Mouse (Mus musculus) gastrocnemius, adult 2 months (tissue): ENCODE measurements around the gene Dhrs2. TPM values are rescaled to one million over a fixed set of nuclear protein-coding genes. Genes with fewer than 3 reads are reported as not detected.
A peak's percentile ranks its signal among the peaks of the same experiment; 100 is the strongest.

ENCODE experiments used
- DNase-seq: peaks from one replicate; pipeline ENCODE4 v3.0.0; 2022
- H3K27ac ChIP-seq: fragments of 200-600 bp; 2 replicates; pipeline ENCODE4 v1.8.1; 2022; ENCODE audit warnings: mild to moderate bottlenecking
- H3K4me3 ChIP-seq: fragments of 200-600 bp; 2 replicates; pipeline ENCODE4 v1.8.1; 2022; ENCODE audit warnings: mild to moderate bottlenecking, moderate library complexity
- CTCF ChIP-seq: fragments of 200-600 bp; IDR thresholded peaks from 2 replicates; pipeline ENCODE4 v1.8.1; 2022; ENCODE audit warnings: antibody characterized with exemption, mild to moderate bottlenecking, moderate library complexity
- intact Hi-C: fragments of 180-260 bp; cut with DNase I; formaldehyde crosslinking; loops from one replicate; pipeline ENCODE4 v1.15.1; 2025
- long read RNA-seq, 2 experiments: library from polyadenylated mRNA; stranded (forward); transcript quantifications; one replicate each; pipeline ENCODE4 v2.0.0; 2021
- total RNA-seq, 2 experiments: library from RNA; stranded (reverse); gene quantifications; 2 replicates each; pipeline ENCODE4 v1.2.3; 2021

Gene Dhrs2
- total RNA-seq: not detected
- long read RNA-seq, experiment 1: 0 reads
- long read RNA-seq, experiment 2: 0 reads

DNA sequence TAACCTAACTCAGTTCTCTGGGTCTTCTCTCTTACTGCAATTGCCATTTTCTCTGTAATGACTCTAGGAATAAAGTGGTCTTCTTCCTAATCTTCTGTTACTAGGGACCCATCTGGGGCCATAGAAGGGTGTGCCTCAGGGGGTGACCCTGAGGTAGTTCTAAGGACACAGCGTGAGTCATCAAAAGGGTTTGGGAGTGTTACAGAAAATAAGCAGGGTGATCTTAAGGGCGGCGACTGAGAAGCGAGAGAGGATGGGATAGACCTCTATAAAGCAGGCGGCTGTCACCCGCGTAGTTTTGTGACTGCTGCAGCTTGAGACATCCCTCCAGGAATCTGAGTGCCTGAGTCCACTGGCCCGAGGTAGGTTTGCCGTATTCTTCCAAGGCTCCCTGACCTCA, at the start of gene Dhrs2:
TSS of gene Dhrs2 (plus strand) at position 301 of the 400 bp plus-strand sequence.
- intact Hi-C loops: no loop called here
- TF ChIP-seq CTCF: no peak
- no peak within 1 kb of the TSS for H3K27ac ChIP-seq
- DNase-seq: no peak
- no peak within 1 kb of the TSS for H3K4me3 ChIP-seq

DNA sequence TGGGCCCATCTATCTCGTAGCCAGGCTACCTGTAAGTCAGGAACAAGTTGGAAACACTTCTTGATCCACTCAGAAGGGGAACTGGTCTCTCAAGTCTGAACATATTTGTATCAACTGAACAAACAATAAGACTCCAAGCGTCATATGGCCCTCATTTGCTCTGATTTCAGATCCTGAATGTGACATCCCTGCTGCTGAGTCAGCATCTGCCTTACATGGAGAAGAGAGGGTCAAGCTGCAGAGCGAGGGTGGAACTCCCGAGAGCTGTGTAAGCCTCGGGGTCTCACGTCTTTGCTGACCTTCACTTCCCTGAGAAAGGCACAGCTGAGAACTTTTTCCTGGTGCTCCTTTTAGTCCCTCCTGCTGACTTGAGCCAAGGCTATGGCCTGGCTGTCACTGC, 47.6 kb upstream of the Dhrs2 start:
- H3K27ac ChIP-seq: no peak overlapping the region
- no peak for DNase-seq
- H3K4me3 ChIP-seq: no peak overlapping the region
- no peak for TF ChIP-seq CTCF
- intact Hi-C loops: no loop called here

DNA sequence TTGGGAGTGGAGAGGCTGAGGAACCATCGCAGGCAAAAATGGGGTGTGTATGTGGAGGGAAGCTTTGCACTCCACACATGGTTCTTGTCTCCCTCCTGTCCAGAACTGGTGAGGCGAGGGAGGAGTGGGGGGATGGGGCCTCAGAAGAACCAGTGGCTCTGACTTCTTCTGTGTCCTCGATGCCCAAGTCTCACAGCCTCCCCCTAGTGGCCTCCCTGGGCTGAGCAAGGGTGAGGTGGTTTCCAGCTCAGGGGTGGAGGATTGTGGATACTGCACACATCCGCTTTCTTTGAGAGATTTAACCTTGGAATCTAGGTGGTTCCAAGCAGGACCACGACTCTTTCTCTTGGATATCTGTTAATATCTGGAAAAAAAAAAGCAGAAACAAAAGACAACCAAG, 44.5 kb upstream of the Dhrs2 start:
- Histone ChIP-seq H3K4me3 (no peak overlapping the region), H3K27ac (no peak overlapping the region)
- intact Hi-C loops: no loop called here
- DNase-seq: peak; percentile 64
- peak; percentile 70 for TF ChIP-seq CTCF

DNA sequence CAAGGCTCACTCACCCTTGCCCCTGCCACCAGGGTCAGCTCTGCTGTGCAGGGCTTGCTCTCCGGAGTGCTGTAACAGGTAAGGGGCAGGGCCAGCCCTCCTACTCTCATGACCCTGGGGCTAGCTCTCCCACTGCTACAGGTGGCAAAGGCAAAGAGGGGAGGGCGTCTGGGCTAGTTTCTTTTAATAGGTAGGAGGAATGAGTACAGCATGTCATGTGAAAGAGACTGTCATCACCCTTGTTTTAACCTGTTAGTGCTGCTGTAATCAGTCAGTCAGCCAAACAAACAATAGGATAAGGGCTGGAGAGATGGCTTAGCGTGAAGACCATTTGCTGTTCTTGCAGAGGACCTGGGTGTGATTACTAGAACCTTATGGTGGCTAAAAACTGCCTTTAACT, 40.9 kb upstream of the Dhrs2 start:
- Histone ChIP-seq H3K4me3 (no peak overlapping the region), H3K27ac (no peak overlapping the region)
- intact Hi-C loops: no loop called here
- no peak for TF ChIP-seq CTCF
- DNase-seq: no peak

DNA sequence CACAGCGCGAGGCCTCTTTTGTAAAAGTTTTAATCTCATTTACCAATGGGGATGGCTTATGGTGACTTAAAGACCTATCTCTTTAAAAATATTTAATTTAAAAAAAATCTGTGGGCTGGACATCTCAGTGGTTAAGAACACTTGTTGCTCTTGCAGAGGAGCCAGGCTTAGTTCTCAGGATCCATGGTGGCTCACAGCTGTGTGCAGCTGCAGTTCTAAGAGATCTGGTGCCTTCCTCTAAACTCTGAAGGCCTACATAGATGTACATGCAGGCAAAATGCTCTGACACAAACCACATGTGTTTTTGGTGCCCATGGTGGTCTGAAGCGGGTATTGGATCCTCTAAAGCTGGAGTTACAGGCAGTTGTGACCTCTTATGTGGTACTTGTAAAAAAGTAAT, 38.6 kb upstream of the Dhrs2 start:
- H3K4me3 ChIP-seq: no peak overlapping the region
- no peak overlapping the region for H3K27ac ChIP-seq
- DNase-seq: no peak
- intact Hi-C loops: no loop called here
- no peak for TF ChIP-seq CTCF

DNA sequence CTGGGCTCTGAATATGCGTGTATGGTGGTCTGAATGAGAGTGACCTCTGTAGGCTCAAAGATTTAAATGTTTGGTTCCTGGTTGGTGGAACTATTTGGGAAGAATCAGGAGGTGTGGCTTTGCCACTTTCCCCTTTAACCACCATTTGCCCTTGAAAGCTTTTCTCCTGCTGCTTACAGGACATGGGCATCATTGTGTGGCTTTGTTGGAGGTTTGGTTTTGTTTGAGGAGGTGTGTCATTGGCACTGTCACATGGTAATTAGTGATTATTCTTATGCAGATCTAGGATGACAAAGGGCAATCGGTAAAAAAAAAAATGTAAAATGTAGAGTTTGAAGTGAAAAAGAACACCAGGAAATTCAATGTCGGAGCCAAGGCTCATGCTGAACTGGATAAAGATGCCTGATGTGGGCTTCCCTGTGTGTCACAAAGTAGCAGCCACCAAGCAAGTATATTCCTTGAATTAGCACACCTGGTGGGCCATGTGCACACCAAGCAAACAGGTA, 37.1 kb upstream of the Dhrs2 start:
- no peak overlapping the region for H3K4me3 ChIP-seq
- TF ChIP-seq CTCF: no peak
- intact Hi-C loops: no loop called here
- no peak overlapping the region for H3K27ac ChIP-seq
- no peak for DNase-seq

DNA sequence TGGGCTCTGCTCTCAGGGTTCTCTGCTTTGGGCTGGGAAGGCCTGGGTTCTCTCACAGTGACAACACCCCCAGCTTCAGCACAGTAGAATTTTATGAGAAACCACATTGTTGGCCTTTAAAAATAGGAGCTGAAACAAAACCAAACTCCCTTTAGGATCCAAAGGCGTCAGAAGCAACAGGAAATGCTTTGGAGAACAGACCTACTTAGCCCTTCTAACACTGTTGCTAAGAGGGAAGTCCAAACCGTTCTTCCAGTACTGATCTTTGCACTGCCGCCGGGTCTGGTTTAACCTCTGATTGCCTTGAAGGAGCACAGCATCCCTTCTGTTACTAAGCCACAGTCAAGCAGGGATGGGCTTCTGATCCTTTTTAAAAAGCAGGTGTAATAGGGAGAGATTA, 33.3 kb upstream of the Dhrs2 start:
- no peak for TF ChIP-seq CTCF
- intact Hi-C loops: no loop called here
- Histone ChIP-seq H3K27ac (no peak overlapping the region), H3K4me3 (no peak overlapping the region)
- DNase-seq: no peak

DNA sequence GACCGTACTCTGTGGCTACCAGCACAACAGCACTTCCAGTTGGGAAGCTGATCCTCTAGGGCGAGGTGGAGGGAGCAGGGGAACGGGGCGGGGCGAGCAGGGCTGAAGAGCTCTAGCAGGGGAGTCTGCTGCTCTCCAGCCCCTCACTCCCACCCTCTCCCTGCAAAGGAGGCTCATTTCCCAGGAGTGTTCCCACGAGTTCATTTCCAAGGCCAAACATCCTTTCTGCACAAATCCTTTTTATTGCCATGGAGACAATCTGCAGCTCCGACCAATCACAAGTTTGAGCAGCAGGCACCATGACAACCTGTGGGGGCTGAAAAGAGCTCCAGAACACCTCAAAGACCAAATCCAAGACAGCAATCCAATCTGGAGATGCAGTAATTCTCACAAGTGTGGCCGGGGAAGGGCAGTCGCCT, 32.4 kb upstream of the Dhrs2 start:
- intact Hi-C loops: no loop called here
- no peak for TF ChIP-seq CTCF
- no peak overlapping the region for H3K27ac ChIP-seq
- no peak for DNase-seq
- no peak overlapping the region for H3K4me3 ChIP-seq

DNA sequence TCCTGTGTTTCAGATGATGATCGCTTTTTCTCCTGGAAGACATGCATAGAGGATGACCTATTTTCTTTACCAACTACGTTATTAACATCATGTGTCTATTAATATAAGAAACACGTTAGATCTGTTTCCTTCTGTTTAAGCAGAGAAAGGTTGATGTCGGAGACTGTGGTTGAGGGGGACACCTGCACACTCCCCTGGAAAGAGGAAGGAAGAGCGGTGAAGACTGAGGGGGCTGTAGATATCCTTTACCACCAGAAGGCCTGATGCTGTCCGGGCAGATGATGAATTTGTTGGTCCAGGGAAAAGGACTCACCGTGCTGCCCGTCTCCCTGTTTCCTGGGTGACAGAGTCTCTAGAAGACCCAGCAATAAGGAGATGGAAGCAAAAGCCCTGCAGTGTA, 28.5 kb upstream of the Dhrs2 start:
- TF ChIP-seq CTCF: no peak
- intact Hi-C loops: no loop called here
- Histone ChIP-seq H3K27ac (peak overlapping the region; percentile 65; the same call in 1 of the 2 replicates), H3K4me3 (peak overlapping the region; percentile 72)
- no peak for DNase-seq

DNA sequence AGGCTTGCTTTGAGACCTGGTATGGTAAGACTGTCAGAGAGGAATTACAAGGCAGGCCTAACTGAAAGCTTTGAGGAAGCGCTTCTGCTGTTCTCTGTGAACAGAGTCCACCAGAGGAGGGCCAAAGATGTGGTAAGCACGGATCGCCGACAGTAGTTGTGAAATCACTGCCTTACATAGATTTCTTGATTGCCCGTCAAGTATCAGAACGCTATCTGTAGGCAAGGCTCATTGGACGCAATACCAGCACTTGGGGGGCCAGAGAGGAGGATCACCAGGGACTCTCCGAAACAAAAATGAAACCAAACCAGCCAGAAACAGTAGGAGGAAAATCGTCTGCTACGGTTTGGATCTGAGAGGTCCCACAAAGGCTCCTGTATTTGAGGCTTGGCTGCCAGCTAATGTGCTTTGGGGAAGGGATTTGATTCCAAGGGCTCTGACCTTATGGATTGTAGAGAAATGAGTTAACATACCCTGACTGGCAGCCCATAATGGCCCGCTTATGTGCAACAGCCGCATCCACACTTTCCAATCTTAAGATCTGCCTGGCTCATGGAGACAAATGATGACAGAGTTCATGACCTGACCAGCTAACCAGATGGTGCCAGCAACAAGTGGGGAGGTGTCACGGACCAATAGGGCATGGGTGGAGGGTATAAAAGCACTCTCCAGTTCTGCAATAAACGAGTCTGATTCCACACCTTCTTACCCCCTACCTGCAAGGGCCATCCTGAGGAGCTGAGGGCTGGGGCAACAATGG, 27.8 kb upstream of the Dhrs2 start:
- TF ChIP-seq CTCF: no peak
- DNase-seq: peak; percentile 53
- Histone ChIP-seq H3K27ac (peak overlapping the region; percentile 65), H3K4me3 (peak overlapping the region; percentile 72)
- intact Hi-C loops: no loop called here

DNA sequence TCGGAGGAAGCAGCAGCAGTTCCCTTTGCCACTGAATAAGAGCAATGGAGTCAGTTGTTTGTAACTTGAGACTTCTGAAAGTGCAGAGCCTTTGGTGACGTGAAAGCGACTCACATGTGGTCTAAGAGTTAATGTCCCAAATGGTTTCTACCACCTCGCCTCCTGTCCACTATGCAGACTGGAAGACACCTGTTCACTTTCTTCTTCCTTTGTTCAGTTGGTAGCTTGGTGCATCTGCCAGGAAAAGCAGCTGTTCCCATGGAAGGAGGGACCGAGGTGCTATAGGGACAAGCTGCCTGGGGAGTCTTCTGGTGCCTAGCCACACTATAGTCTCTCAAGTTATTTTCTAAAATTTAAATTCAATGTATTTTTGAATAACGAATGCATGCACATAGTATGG, 27.0 kb upstream of the Dhrs2 start:
- intact Hi-C loops: no loop called here
- no peak for DNase-seq
- no peak for TF ChIP-seq CTCF
- Histone ChIP-seq H3K4me3 (peak overlapping the region; percentile 72), H3K27ac (0 out of 2 replicates have a peak overlapping the region, but pooled peaks have one; percentile 65)

DNA sequence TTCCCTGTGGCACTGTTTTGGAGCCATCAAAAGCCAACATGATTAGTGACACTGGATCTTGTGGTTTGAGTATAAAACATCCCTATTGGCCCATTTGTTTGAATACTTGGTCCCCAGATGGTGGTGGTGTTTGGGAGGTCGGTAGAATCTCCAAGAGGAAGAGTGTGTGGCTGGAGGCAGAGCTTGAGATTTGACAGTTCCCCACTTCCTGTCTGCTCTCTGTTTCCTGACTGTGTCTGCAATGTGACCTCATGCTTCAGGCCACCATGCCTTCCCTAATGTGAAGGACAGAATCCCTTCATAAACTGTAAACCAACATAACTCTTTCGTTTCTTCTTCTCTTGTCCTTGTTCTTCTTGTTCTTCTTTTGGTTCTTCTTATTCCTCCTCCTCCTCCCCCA, 24.7 kb upstream of the Dhrs2 start:
- no peak for DNase-seq
- intact Hi-C loops: no loop called here
- no peak overlapping the region for H3K27ac ChIP-seq
- H3K4me3 ChIP-seq: no peak overlapping the region
- TF ChIP-seq CTCF: no peak

DNA sequence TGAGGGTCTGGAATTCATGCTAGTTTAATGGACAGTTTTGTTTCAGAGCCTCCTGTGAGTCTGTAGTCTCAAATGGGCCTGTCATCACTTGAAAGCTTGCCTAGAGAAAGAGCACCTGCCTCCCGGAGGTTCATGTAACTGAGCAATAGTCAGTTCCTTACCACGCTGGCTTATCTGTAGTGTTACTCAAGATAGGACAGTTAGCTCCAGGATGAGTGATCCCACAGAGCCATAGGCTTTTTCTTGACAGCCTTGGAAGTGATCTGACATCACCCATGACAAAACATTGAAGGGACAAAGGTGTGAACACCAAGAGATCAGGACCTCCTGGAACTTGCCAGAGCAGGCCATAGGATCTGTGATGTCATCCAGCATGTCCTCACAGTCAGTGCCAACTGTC, 23.6 kb upstream of the Dhrs2 start:
- TF ChIP-seq CTCF: no peak
- intact Hi-C loops: no loop called here
- H3K27ac ChIP-seq: no peak overlapping the region
- no peak overlapping the region for H3K4me3 ChIP-seq
- DNase-seq: no peak

DNA sequence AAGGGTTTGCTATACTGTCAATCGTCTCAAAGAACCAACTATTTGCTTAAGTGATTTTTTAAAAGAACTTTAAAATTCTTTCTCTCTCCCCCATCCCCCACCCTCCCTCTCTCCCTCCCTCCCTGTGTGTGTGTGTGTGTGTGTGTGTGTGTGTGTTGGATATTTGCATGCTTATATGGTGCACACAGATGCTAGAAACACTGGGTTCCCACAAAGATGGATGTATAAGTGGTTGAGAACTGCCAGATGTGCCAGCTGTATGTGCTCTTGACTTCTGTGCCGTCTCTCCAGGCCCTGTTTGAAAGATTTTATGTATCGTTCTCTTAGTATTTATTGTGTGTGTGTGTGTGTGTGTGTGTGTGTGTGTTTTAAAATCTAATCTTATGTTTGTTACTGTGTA, 17.3 kb upstream of the Dhrs2 start:
- Histone ChIP-seq H3K27ac (no peak overlapping the region), H3K4me3 (no peak overlapping the region)
- TF ChIP-seq CTCF: no peak
- intact Hi-C loops: no loop called here
- DNase-seq: no peak
